Mouse (Mus musculus) thymus, adult 2 months (tissue): Measurements from ENCODE around the gene Gm20388.

ENCODE experiments used
- CTCF ChIP-seq: fragments of 200-500 bp; IDR thresholded peaks from 2 replicates; pipeline ENCODE4 v1.5.1; 2012; ENCODE audit warnings: mild to moderate bottlenecking, control low read depth, low read length, moderate library complexity, borderline replicate concordance; ENCODE audit not compliant: control insufficient read depth, poor library complexity, insufficient read depth; ENCODE audit errors: extremely low read depth
- POLR2A ChIP-seq: fragments of 200-500 bp; IDR thresholded peaks from 2 replicates; pipeline ENCODE4 v1.6.1; 2012; ENCODE audit warnings: mild to moderate bottlenecking, low read length, control low read depth, moderate library complexity; ENCODE audit not compliant: control insufficient read depth, poor library complexity, insufficient read depth; ENCODE audit errors: extremely low read depth

GRCm38 (mm10) chr8:122217456-122218177, 2307.0 kb downstream of the Gm20388 start:
- no peak for TF ChIP-seq CTCF
- TF ChIP-seq POLR2A: no peak
